Mouse (Mus musculus) kidney, adult 2 months (tissue): ENCODE results near the gene Itih2. TPM values are rescaled to one million over a fixed set of nuclear protein-coding genes. Genes with fewer than 3 reads are reported as not detected.
A peak's percentile ranks its signal among the peaks of the same experiment; 100 is the strongest.

Experiments
- DNase-seq: peaks from one replicate; pipeline ENCODE4 v3.0.0; 2021
- H3K27ac ChIP-seq: fragments of 200-500 bp; 2 replicates; pipeline ENCODE4 v1.5.1; 2012; ENCODE audit warnings: low read depth, low read length, control low read depth, inconsistent platforms; ENCODE audit not compliant: insufficient read depth
- H3K27me3 ChIP-seq: fragments of 200-500 bp; replicated peaks from 2 replicates; pipeline ENCODE4 v1.6.1; 2012; ENCODE audit warnings: mild to moderate bottlenecking, moderate library complexity, low read length, inconsistent platforms; ENCODE audit not compliant: control insufficient read depth, insufficient read depth
- H3K36me3 ChIP-seq: fragments of 200-500 bp; 2 replicates; pipeline ENCODE4 v1.6.1; 2012; ENCODE audit warnings: mild to moderate bottlenecking, moderate library complexity, low read length, inconsistent platforms; ENCODE audit not compliant: control insufficient read depth, insufficient read depth
- H3K4me1 ChIP-seq: fragments of 200-500 bp; 2 replicates; pipeline ENCODE4 v1.6.1; 2011; ENCODE audit warnings: low read length; ENCODE audit not compliant: control insufficient read depth, insufficient read depth
- H3K4me3 ChIP-seq: fragments of 200-500 bp; 2 replicates; pipeline ENCODE4 v1.5.1; 2011; ENCODE audit warnings: mild to moderate bottlenecking, low read depth, low read length, control low read depth; ENCODE audit not compliant: insufficient read depth
- CTCF ChIP-seq: fragments of 200-500 bp; conservative IDR thresholded peaks from 2 replicates; pipeline ENCODE4 v1.5.1; 2011; ENCODE audit warnings: low read depth, mild to moderate bottlenecking, control low read depth, low read length, moderate library complexity, mixed read lengths; ENCODE audit not compliant: insufficient read depth, insufficient read length
- POLR2A ChIP-seq: fragments of 200-500 bp; IDR thresholded peaks from one replicate; pipeline ENCODE4 v1.6.1; 2011; ENCODE audit warnings: low read depth, low read length, control low read depth
- WGBS: fragments of 180-500 bp; shearing (Covaris S2); methylation state at CpG from one replicate; pipeline ENCODE4 v1.1.7; 2018; 5-methylcytosine and 5-hydroxymethylcytosine counted together
- polyA plus RNA-seq: library from polyadenylated mRNA; depleted of rRNA; stranded (reverse); fragments of >200 nt; gene quantifications from 2 replicates; pipeline ENCODE4 v1.2.3, GENCODE M21; 2012; rRNA removed

The Itih2 gene
- polyA plus RNA-seq, 1 experiment, result 0.78 TPM

- TF ChIP-seq CTCF (peak; percentile 37), POLR2A (no peak)
- Histone ChIP-seq H3K4me1 (no peaks in the 10 kb centered on the region; the same call in 1 of the 2 replicates), H3K4me3 (peak overlapping the region; percentile 91), H3K27me3 (no peaks in the 10 kb centered on the region), H3K27ac (no peak overlapping the region), H3K36me3 (no peaks in the 10 kb centered on the region)
- peak; percentile 45 for DNase-seq
- under 1% methylated on average over 47 of the region's 47 CpGs for WGBS
These were observed 83.3 kb downstream of the Itih2 start for GRCm38 (mm10) chr2:10047758-10048436.

Other genes with a start within 250 kb of the Itih2 start
- 1.6 and 2.8 TPM in 2 replicates for gene 9230102O04Rik, start 241.9 kb downstream of the Itih2 start, polyA plus RNA-seq
- gene Gata3, start 241.4 kb downstream of the Itih2 start, polyA plus RNA-seq, result 14.9 and 15.4 TPM in 2 replicates
- 5.3 and 6.5 TPM in 2 replicates for gene Taf3, start 82.8 kb downstream of the Itih2 start, polyA plus RNA-seq
- 786 and 1,002 TPM in 2 replicates for gene Atp5c1, start 50.9 kb downstream of the Itih2 start, polyA plus RNA-seq
- gene Kin, start 50.8 kb downstream of the Itih2 start, polyA plus RNA-seq, result 3.2 and 4.6 TPM in 2 replicates
- gene Itih5, start 22.2 kb upstream of the Itih2 start, polyA plus RNA-seq, result 14.0 and 14.1 TPM in 2 replicates
- 0.07 and 0.16 TPM in 2 replicates for gene Sfmbt2, start 239.1 kb upstream of the Itih2 start, polyA plus RNA-seq